Mouse (Mus musculus): ENCODE measurements around the gene Cpa1. TPM values are rescaled to one million over a fixed set of nuclear protein-coding genes. Genes with fewer than 3 reads are reported as not detected.

Gene Cpa1
- polyA plus RNA-seq, 1 experiment from 2014 or later, result 1.9 TPM

GRCm38 (mm10) chr6:30600995-30601394 lies 38.0 kb upstream of the Cpa1 start:
- DNase-seq (no peak), ATAC-seq (ENCODE audit: insufficient read depth) (no peak)
- Histone ChIP-seq H3K9me3 (ENCODE audit: low read depth, low read length) (no peaks in the 10 kb centered on the region), H3K36me3 (ENCODE audit: insufficient read depth) (no peaks in the 10 kb centered on the region), H3K4me3 (ENCODE audit: low read depth, low read length) (no peak overlapping the region), H3K4me1 (ENCODE audit: insufficient read depth) (0 out of 2 replicates have a peak, but pooled peaks cover 2% of the 10 kb centered on the region), H3K27ac (ENCODE audit: low read depth) (no peak overlapping the region), H3K9ac (no peak overlapping the region), H3K27me3 (ENCODE audit: insufficient read depth, low read length) (no peaks in the 10 kb centered on the region), H3K4me2 (no peak overlapping the region)
- 67% methylated on average over 1 of the region's 1 CpGs for WGBS
- TF ChIP-seq CTCF (IDR thresholded peaks at IDR 0.05; ENCODE audit: low read depth), result no peak

DNA sequence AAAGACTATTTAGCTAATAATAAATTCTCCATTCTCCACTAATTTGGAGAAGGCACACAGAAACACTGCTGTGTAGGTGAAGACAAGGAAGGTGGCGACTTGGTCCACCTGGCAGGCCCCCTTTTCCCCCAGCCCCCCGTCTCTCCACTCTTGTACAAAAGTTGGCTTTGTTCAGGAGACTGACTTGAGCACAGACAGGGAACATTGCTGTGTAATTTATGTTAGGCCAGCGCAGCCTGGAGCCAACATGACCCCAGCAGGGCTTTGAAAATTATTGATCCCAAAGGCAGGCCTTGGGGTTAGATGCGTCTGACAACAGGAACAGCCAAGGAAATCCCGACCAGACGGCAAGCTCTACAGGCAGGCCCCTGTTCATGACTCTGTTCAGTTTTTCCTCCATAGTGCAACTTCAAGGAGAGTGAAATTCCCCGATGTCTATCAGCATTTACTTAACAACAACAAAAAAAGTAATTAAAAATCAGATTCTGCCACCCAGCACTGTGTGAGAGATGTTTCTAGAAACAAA lies 34.6 kb upstream of the Cpa1 start:
- no peak overlapping the region for H3K4me3 ChIP-seq (ENCODE audit: low read depth, low read length)
- ATAC-seq (ENCODE audit: insufficient read depth) (no peak), DNase-seq (no peak)
- no peaks in the 10 kb centered on the region for H3K4me1 ChIP-seq (ENCODE audit: insufficient read depth)
- no peak overlapping the region for H3K27ac ChIP-seq (ENCODE audit: low read depth)
- H3K36me3 ChIP-seq (ENCODE audit: insufficient read depth), result no peaks in the 10 kb centered on the region
- TF ChIP-seq CTCF (IDR thresholded peaks at IDR 0.05; ENCODE audit: low read depth), result no peak
- WGBS, result 61% methylated on average over 7 of the region's 7 CpGs
- no peaks in the 10 kb centered on the region for H3K27me3 ChIP-seq (ENCODE audit: insufficient read depth, low read length)
- H3K4me2 ChIP-seq, result no peak overlapping the region
- no peak overlapping the region for H3K9ac ChIP-seq
- H3K9me3 ChIP-seq (ENCODE audit: low read depth, low read length), result no peaks in the 10 kb centered on the region

- ATAC-seq (ENCODE audit: insufficient read depth), result no peak
- H3K27me3 ChIP-seq (ENCODE audit: insufficient read depth, low read length), result no peaks in the 10 kb centered on the region
- no peaks in the 10 kb centered on the region for H3K36me3 ChIP-seq (ENCODE audit: insufficient read depth)
- DNase-seq, result no peak
- no peaks in the 10 kb centered on the region for H3K9me3 ChIP-seq (ENCODE audit: low read depth, low read length)
- WGBS, result 88% methylated on average over 4 of the region's 4 CpGs
- no peaks in the 10 kb centered on the region for H3K4me1 ChIP-seq (ENCODE audit: insufficient read depth)
- H3K4me3 ChIP-seq (ENCODE audit: low read depth, low read length), result no peak overlapping the region
- no peak overlapping the region for H3K27ac ChIP-seq (ENCODE audit: low read depth)
- H3K9ac ChIP-seq, result no peak overlapping the region
- no peak overlapping the region for H3K4me2 ChIP-seq
- TF ChIP-seq CTCF (IDR thresholded peaks at IDR 0.05; ENCODE audit: low read depth), result no peak
These were observed 33.9 kb upstream of the Cpa1 start for GRCm38 (mm10) chr6:30605111-30605510.

- H3K27ac ChIP-seq (ENCODE audit: low read depth), result no peak overlapping the region
- H3K9me3 ChIP-seq (ENCODE audit: low read depth, low read length), result no peaks in the 10 kb centered on the region
- no peak overlapping the region for H3K9ac ChIP-seq
- H3K36me3 ChIP-seq (ENCODE audit: insufficient read depth), result no peaks in the 10 kb centered on the region
- WGBS, result 85% methylated on average over 5 of the region's 5 CpGs
- H3K4me3 ChIP-seq (ENCODE audit: low read depth, low read length), result no peak overlapping the region
- no peak overlapping the region for H3K4me2 ChIP-seq
- no peaks in the 10 kb centered on the region for H3K27me3 ChIP-seq (ENCODE audit: insufficient read depth, low read length)
- ATAC-seq (ENCODE audit: insufficient read depth), result no peak
- H3K4me1 ChIP-seq (ENCODE audit: insufficient read depth), result no peaks in the 10 kb centered on the region
- no peak for TF ChIP-seq CTCF (IDR thresholded peaks at IDR 0.05; ENCODE audit: low read depth)
- DNase-seq, result no peak
These were observed 33.3 kb upstream of the Cpa1 start for GRCm38 (mm10) chr6:30605672-30606071.

DNA sequence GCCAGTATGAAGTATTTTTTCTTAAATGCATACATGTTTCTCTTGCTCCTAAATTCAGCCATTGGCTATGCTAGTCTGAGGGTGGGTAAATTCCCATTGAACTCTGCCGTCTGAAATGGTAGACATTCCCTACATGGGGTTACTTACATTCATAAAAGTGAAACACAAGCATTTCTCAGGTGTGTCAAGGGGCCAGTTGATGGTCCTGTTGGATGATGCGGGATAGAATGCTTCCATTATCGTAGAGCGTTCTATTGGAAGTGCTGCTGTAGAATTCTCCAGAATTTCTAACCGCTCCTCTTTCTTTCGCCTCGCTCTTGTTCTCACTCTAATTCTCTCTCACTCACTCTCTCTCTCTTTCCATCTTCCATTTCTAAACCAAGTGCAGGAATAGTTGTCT lies 28.3 kb upstream of the Cpa1 start, which contains the start of gene Cpa5:
TSS of gene Cpa5 (plus strand) at position 301 of the 400 bp plus-strand sequence.
- DNase-seq, result no peak
- Histone ChIP-seq H3K9me3 (ENCODE audit: low read depth, low read length) (no peaks in the 10 kb centered on the region), H3K4me1 (ENCODE audit: insufficient read depth) (peaks cover under 1% of the 10 kb centered on the region; the same call in 1 of the 2 replicates), H3K4me3 (ENCODE audit: low read depth, low read length) (no peak within 1 kb of the TSS), H3K4me2 (no peak within 1 kb of the TSS), H3K27me3 (ENCODE audit: insufficient read depth, low read length) (no peaks in the 10 kb centered on the region), H3K36me3 (ENCODE audit: insufficient read depth) (no peaks in the 10 kb centered on the region), H3K9ac (no peak within 1 kb of the TSS), H3K27ac (ENCODE audit: low read depth) (no peak within 1 kb of the TSS)
- no peak for TF ChIP-seq CTCF (IDR thresholded peaks at IDR 0.05; ENCODE audit: low read depth)
- WGBS, result 94% methylated on average over 7 of the region's 7 CpGs
- ATAC-seq (ENCODE audit: insufficient read depth), result no peak

GRCm38 (mm10) chr6:30611212-30611611 lies 27.8 kb upstream of the Cpa1 start:
- Histone ChIP-seq H3K9me3 (ENCODE audit: low read depth, low read length) (no peaks in the 10 kb centered on the region), H3K4me3 (ENCODE audit: low read depth, low read length) (no peak overlapping the region), H3K27ac (ENCODE audit: low read depth) (no peak overlapping the region), H3K4me2 (no peak overlapping the region), H3K9ac (no peak overlapping the region), H3K36me3 (ENCODE audit: insufficient read depth) (no peaks in the 10 kb centered on the region), H3K4me1 (ENCODE audit: insufficient read depth) (peaks cover 6% of the 10 kb centered on the region), H3K27me3 (ENCODE audit: insufficient read depth, low read length) (no peaks in the 10 kb centered on the region)
- no peak for ATAC-seq (ENCODE audit: insufficient read depth)
- no peak for TF ChIP-seq CTCF (IDR thresholded peaks at IDR 0.05; ENCODE audit: low read depth)
- no peak for DNase-seq
- WGBS, result 69% methylated on average over 5 of the region's 5 CpGs

DNA sequence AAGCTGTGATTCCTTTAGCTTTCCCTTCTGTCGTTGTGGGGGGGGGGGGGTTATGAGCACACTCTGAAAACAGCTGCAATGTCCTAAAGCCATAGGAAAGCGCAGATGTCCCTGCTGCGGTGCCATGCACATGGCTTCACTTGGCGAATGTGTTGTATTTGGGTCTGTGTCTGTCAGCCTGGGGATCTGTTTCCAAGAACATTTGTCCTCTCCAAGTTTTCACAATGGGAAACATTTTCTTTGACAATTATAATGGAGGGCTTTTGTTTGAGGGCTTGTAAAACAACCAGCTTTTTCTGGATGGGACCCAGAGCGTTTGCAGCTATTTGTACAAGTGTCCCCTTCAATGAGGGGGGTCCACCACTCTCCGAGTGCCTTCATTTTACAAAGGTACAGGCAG lies 24.8 kb upstream of the Cpa1 start:
- no peak overlapping the region for H3K9ac ChIP-seq
- no peak overlapping the region for H3K4me3 ChIP-seq (ENCODE audit: low read depth, low read length)
- 80% methylated on average over 6 of the region's 6 CpGs for WGBS
- H3K4me1 ChIP-seq (ENCODE audit: insufficient read depth), result peaks cover 27% of the 10 kb centered on the region
- TF ChIP-seq CTCF (IDR thresholded peaks at IDR 0.05; ENCODE audit: low read depth), result no peak
- no peak overlapping the region for H3K4me2 ChIP-seq
- H3K27ac ChIP-seq (ENCODE audit: low read depth), result no peak overlapping the region
- no peak for ATAC-seq (ENCODE audit: insufficient read depth)
- H3K9me3 ChIP-seq (ENCODE audit: low read depth, low read length), result no peaks in the 10 kb centered on the region
- H3K36me3 ChIP-seq (ENCODE audit: insufficient read depth), result no peaks in the 10 kb centered on the region
- no peak for DNase-seq
- H3K27me3 ChIP-seq (ENCODE audit: insufficient read depth, low read length), result no peaks in the 10 kb centered on the region

DNA sequence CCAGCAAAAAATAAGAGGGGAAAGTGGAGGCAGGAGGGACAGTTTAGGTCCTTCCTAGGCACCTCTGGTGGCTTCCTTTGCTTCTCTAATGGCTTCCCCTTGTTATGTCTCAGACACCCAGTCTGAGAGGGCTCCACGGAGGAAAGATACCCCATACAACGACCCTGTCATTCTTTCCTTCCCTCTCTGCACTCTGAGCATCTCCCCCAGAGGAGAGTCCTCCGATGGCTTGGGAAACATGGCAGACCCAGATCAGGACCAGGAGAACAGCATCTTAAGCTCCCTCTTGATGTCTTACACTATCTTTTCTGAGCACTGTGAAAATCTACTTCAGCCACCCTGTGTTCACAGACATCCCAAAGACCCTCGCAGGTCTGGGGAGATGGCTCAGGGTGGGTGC lies 23.3 kb upstream of the Cpa1 start:
- Histone ChIP-seq H3K4me2 (no peak overlapping the region), H3K4me3 (ENCODE audit: low read depth, low read length) (no peak overlapping the region), H3K27me3 (ENCODE audit: insufficient read depth, low read length) (no peaks in the 10 kb centered on the region), H3K9me3 (ENCODE audit: low read depth, low read length) (no peaks in the 10 kb centered on the region), H3K36me3 (ENCODE audit: insufficient read depth) (no peaks in the 10 kb centered on the region), H3K27ac (ENCODE audit: low read depth) (no peak overlapping the region), H3K4me1 (ENCODE audit: insufficient read depth) (peaks cover 27% of the 10 kb centered on the region), H3K9ac (no peak overlapping the region)
- TF ChIP-seq CTCF (IDR thresholded peaks at IDR 0.05; ENCODE audit: low read depth), result no peak
- ATAC-seq (ENCODE audit: insufficient read depth) (no peak), DNase-seq (no peak)
- WGBS, result 18% methylated on average over 4 of the region's 4 CpGs
